Mouse (Mus musculus) left cerebral cortex, adult 9 months (tissue): ENCODE data around the gene Scamp3.

Experiments
- DNase-seq, 2 experiments: peaks; one replicate each; pipeline ENCODE4 v3.0.0; 2022; ENCODE audit warnings: low spot score in 2 of 2

Gene Scamp3

GRCm38 (mm10) chr3:89227307-89228179 lies 50.3 kb downstream of the Scamp3 start:
- DNase-seq, result peak; percentile 85 to 92

- DNase-seq, result peak in 1 of 2 experiments; percentile 88
These were observed 50.9 kb downstream of the Scamp3 start for GRCm38 (mm10) chr3:89228180-89228549.

GRCm38 (mm10) chr3:89228836-89229235 lies 51.6 kb downstream of the Scamp3 start, which contains the start of gene Muc1:
Muc1 (plus strand) TSS chr3:89229057.
- DNase-seq, result no peak

- DNase-seq, result no peak
These were observed 52.0 kb downstream of the Scamp3 start for GRCm38 (mm10) chr3:89229276-89229675.

GRCm38 (mm10) chr3:89230561-89230960 lies 53.3 kb downstream of the Scamp3 start:
- no peak for DNase-seq

- no peak for DNase-seq
These were observed 54.1 kb downstream of the Scamp3 start for GRCm38 (mm10) chr3:89231345-89231744.

- no peak for DNase-seq
These were observed 54.6 kb downstream of the Scamp3 start for GRCm38 (mm10) chr3:89231772-89232275.
